Mouse (Mus musculus): ENCODE data around the gene Abhd14b. TPM values are rescaled to one million over a fixed set of nuclear protein-coding genes. Genes with fewer than 3 reads are reported as not detected.
A peak's percentile ranks its signal among the peaks of the same experiment; 100 is the strongest.
"Not testable (repeated sequence)": the region's sequence is repeated elsewhere in the genome, so short reads cannot be mapped to it uniquely, and the experiment has no call there.

The Abhd14b gene
- total RNA-seq, 2 experiments from 2014 or later = 11.6 to 12.2 TPM

DNA sequence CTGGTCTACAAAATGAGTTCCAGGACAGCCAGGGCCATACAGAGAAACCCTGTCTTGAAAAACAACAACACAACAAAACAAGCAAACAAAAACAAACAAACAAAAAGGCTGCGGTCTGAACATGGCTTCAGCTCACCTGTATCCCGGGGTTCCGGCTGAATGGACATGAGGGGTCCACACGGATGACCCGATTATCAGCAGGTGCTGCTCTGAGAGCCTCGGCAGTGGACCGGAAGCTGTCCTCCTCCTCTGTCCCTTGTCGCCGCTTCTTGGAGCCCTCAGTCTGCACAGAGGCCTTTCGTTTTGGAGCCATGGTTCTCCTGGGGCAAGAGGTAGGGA, 28.4 kb downstream of the Abhd14b start, which contains the start of gene Rrp9:
Rrp9 (plus strand) TSS at position 301 of the 339 bp plus-strand sequence.
- DNase-seq (ENCODE audit: low spot score in 2 of 2) = no peak

DNA sequence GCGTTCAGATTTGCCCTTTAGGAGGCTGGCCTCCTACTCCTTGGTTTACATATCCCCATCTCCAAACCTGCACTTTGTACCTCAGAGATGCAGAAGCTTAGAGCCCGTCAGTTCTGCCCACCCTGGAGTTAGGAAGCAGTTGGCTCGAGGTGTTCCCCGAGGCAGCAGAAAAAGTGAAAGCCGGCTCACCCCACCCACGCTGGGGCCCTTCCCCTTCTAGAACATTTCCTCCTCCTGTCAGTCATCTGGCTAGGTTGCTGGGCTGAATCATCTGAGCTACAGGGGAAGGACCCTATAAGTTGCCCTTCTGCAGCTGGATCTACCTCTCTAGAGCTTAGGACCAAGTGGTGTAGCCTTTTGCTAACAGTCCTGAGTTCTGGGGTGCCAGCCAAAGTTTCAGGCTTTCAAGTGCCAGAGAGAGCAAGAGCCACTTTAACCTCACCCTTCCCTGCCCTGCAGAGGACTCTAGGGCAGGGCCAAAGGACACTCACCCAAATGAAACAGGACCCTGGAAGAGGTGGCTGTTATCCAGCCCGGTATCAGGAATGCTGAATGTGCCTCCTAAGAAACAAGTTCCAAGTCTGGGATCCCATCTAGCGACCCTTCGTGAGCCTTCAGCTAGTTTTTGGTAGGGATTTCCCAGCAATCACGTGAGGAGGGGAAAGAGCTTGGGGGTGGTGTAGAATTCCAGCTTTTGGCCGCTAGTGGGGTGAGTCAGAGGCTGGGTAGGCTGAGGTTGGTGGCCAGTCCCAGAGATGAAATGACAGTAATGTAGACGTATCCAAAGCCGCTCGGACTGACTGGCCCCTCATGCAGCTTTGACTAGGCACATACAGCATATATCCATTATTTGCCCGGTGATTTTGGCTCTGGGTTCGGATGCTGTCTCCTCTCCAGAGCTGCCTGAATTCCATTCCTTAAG, 29.0 kb downstream of the Abhd14b start:
- peak in 1 of 2 experiments; percentile 28 for DNase-seq (ENCODE audit: low spot score in 2 of 2)

DNA sequence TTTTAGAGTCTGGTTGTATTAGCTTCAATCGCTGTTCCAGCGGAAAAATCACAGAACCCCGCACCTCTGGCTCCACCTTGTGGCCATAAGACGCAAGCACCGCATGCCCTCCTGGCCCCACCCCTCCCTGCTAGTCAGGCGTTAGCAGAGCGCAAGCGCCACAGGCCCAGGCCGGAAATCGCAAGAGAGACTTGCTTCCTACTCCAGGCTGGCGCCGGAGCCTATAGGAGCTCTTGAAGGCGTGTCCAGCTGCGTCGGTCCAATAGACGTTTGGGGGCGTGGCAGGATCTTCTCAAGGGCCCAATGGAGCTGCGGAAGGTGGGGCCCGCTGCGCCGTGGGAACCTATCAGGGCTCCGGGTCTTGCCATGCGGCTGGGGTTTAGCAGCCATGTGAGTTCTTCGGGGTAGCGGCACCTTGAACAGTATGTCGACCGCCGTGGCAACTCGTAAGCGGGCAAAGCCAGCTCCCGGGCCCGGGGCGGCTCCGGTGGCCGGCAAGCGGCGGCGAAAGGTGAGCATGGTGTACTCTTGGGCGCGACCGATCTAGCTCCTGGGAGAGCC, 29.7 kb downstream of the Abhd14b start, which contains the start of gene Parp3:
Parp3 (minus strand) TSS at position 26 of the 561 bp plus-strand sequence.
- DNase-seq (ENCODE audit: low spot score in 2 of 2) = peak; percentile 100

DNA sequence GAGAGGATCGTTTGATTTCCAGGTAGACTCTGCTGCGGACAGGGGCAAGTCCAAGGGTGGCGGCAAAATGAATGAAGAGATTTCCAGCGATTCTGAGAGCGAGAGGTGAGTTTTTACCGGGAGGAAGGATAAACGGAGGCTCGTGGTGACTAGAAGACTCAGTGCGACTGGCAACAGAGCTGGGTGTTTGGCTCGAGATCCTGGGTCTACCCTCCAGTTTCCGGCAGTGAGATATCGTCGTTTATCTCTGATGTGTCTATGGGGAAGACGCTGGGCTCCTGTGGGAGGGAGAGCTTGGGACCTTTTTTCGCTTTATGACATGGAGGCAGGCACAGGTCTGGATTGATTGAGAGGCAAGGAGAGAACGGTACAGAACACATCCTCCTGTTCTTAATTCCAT, 30.4 kb downstream of the Abhd14b start:
- no peak for DNase-seq (ENCODE audit: low spot score in 2 of 2)

DNA sequence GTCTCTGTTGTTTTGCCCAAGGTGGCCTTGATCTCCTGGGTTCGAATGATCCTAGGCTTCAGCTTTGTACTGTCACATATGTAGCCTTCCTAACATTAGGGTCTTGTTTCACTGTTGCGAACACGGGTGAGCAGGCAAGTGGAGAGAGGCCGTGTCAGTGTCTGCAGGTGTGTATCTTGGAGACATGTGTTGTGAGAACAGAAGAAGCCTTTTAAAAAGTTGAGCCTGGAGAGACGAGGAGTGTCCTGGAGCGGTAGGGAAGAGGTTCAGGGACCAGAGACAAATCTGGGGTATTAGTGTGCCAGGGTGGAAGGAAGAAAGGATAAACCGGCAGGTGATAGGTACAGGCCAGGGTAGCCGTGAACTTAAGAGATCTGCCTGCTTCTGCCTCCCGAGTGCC, 30.8 kb downstream of the Abhd14b start:
- peak in 1 of 2 experiments; percentile 0 for DNase-seq (ENCODE audit: low spot score in 2 of 2)

DNA sequence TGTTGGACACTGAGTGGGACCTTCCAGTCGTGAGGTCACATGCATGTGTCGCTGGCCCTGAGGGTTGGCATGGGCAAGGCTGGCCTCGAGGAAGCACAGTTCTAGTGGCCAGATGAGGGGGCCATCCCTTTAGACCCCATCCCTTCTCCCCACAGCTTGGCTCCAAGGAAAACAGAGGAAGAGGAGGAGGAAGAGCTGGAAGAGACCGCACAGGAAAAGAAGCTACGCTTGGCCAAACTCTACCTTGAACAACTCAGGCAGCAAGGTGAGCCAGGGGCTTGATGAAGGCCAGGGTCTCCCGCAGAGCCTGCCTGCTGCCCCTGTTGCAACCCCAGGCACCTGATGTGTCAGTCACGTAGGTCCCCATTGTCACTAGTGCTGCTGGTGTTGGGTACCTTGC, 33.3 kb downstream of the Abhd14b start:
- no peak for DNase-seq (ENCODE audit: low spot score in 2 of 2)

DNA sequence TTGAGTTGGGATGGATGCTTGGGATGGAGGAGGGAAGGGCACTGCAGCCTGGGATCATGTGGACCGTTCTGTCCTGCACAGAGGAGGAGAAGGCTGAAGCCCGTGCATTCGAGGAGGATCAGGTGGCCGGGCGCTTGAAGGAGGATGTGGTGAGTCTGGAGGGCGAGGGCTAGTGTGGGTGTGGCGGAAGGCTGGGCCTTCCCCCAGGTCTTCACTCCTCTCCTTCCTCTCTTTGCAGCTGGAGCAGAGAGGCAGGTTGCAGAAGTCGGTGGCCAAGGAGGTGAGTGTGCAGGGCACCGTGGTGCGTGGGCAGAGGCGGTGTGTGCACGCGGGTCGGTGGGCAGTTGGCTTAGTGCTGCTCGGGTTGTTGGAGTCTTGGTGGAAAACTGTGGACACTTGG, 33.8 kb downstream of the Abhd14b start:
- no peak for DNase-seq (ENCODE audit: low spot score in 2 of 2)

DNA sequence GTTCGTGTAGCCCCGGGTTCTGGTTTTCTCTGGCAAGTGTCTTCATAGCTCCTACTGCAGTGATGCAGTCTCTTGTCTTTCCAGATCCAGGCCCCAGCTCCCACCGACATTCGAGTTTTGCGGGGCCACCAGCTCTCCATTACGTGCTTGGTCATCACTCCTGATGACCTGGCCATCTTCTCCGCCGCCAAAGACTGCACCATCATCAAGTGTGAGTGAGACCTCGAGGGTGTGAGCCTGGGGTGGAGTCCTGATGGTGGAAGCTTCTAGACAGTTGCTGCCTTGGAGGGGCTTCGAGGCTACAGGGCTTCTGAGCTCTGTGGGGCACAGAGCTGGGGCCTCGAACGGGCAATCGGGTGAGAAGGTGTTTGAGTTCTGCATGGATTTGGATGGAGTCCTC, 34.4 kb downstream of the Abhd14b start:
- no peak for DNase-seq (ENCODE audit: low spot score in 2 of 2)

DNA sequence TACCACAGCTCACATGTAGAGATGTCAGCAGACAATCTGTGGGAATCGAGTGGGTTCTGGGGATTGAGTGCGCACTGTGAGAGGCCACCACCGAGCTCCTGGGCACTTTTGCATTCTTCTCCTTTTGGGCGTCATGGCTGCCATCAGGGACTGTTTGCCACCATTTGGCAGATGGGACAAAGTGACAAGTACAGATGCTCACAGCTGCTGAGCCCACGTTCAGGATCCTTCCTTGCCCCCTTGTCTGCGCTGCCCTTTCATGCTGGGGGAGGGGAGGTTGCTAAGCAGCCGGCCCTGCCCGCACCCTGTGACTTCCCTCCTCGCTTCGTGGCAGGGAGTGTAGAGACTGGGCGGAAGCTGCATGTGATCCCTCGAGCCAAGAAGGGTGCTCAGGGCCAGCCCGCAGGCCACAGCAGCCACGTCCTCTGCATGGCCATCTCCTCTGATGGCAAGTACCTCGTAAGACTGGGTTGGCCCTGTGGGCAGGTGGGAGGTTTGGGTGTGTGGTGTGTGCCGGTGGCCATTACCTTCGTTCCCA, 35.4 kb downstream of the Abhd14b start:
- no peak for DNase-seq (ENCODE audit: low spot score in 2 of 2)

DNA sequence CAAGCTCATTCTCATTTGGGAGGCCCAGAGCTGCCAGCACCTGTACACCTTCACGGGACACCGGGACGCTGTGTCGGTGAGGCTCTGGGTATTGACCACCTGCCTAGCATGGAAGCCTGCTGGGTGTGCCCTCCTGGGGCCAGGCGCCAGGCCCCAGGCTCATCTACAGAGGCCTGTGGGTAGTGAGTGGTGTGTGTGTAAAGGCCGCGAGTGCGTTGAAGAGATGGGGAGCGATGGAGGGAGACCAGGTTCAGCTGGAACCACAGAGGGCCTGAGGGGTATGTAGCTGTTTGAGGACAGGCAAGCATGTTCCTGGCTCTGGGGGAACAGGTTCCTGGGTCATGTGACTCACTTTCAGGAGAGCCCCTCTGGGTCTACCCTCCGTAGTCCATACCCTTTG, 35.9 kb downstream of the Abhd14b start:
- DNase-seq (ENCODE audit: low spot score in 2 of 2) = no peak

DNA sequence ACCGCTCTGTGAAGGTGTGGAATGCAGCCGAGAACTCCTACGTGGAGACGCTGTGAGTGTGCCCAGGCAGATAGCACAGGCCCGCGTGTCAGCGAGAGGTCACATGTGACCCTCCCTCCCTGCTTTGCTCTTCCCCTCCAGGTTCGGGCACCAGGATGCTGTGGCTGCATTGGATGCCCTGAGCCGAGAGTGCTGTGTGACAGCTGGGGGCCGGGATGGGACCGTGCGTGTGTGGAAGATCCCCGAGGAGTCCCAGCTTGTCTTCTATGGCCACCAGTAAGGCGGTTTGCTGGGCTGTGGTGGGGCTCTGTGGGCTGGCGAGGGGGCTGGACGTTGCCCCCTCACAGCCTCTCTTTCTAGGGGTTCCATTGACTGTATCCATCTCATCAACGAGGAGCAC, 36.3 kb downstream of the Abhd14b start:
- no peak for DNase-seq (ENCODE audit: low spot score in 2 of 2)

DNA sequence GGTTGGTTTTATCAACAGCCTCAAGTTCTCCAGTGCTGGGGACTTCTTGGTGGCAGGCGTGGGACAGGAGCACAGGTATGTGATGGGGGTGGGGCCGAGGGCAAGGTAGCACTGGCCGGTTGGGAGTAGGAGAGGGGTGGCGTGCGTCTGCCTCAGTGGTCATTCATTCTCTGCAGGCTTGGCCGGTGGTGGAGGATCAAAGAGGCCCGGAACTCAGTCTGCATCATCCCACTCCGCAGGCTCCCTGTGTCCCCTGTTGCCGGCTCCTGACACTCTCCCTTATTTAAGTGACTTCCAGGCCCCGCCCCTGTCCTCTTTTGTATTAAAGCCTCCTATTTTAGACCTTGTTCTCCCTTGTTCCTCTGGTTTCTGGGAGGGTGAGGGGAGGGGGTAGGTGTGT, 37.8 kb downstream of the Abhd14b start:
- no peak for DNase-seq (ENCODE audit: low spot score in 2 of 2)

DNA sequence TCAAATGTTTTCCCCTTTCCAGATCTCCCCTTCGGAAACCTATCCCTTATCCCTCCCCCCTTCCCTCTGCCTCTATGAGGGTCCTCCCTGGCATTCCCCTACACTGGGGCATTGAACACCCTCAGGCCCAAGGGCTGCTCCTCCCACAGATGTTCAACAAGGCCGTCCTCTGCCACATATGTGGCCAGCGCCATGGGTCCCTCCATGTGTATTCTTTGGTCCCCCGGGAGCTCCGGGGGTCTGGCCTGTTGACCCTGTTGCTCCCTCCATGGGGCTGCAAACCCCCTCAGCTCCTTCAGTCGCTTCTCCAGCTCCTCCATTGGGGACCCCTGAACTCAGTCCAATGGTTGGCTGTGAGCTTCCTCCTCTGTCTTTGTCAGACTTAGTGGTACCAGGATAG, 40.3 kb downstream of the Abhd14b start:
- not testable (repeated sequence) for DNase-seq (ENCODE audit: low spot score in 2 of 2)

DNA sequence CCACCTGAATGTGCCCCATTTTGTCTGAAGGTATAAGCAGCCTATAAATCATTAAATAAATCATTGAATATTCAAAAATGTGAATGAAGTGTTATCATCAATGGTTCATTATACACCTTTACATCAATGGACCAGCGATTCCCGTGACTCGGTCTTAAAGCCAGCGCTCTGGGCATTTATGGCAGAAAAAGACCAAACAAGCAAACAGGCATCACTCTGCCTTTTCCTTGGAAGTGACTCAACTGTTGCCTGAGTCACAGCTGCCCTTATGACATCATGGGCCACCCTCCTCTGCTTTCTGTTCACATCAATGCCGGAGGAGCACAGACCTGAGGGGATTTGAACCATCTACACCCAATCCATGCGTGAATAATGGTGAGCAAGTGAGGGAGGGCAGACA, 52.4 kb downstream of the Abhd14b start, which contains the start of gene Iqcf1:
Iqcf1 (plus strand) TSS at position 301 of the 400 bp plus-strand sequence.
- no peak for DNase-seq (ENCODE audit: low spot score in 2 of 2)

DNA sequence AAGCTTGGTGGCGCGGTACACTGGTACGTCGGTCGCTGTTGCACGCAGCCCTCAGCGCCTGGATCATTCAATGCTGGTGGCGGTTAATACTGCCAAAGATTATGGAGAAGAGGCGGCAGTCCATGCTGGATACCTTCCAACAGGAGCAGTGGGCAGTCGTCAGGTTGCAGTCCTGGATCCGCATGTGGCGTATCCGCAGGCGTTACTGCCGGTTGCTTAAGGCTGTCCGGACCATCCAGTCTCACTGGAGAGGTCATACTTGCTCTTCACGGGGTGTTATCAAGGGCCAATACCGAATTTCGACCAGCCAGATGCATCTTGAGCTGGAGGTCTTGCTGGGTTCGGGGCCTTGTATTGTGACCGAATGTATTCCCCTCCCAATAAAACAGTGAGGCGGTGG, 54.6 kb downstream of the Abhd14b start:
- no peak for DNase-seq (ENCODE audit: low spot score in 2 of 2)

Other genes starting within 250 kb of the Abhd14b start
- gene Ppm1m, start 247.7 kb upstream of the Abhd14b start, total RNA-seq (2021) = 10 to 100 TPM; 18.9 to 19.2 TPM
- gene Twf2, start 244.4 kb upstream of the Abhd14b start, total RNA-seq (2021) = 10 to 100 TPM; 58.4 to 60.6 TPM
- gene Tlr9, start 224.9 kb upstream of the Abhd14b start, total RNA-seq (2021) = 1 to 10 TPM; 1.0 to 1.5 TPM
- 100 to 1,000 TPM; 141 to 144 TPM for gene Alas1, start 198.8 kb upstream of the Abhd14b start, total RNA-seq (2021)
- 10 to 100 TPM; 12.5 to 15.4 TPM for gene Poc1a, start 166.4 kb upstream of the Abhd14b start, total RNA-seq (2021)
- gene Dusp7, start 78.8 kb upstream of the Abhd14b start, total RNA-seq (2021) = 10 to 100 TPM; 93.0 to 94.6 TPM
- gene Rpl29, start 18.0 kb upstream of the Abhd14b start, total RNA-seq (2021) = 100 to 1,000 TPM; 274 to 289 TPM
- gene Acy1, start 9.1 kb upstream of the Abhd14b start, total RNA-seq (2021) = 10 to 100 TPM; 14.3 to 16.8 TPM
- gene Abhd14a, start 219 bp downstream of the Abhd14b start, total RNA-seq (2021) = 10 to 100 TPM; 32.1 to 34.9 TPM
- 100 to 1,000 TPM; 186 to 198 TPM for gene Pcbp4, start 5.8 kb downstream of the Abhd14b start, total RNA-seq (2021)
- gene Gpr62, start 18.5 kb downstream of the Abhd14b start, total RNA-seq (2021) = 10 to 100 TPM; 12.4 to 12.7 TPM
- gene Rrp9, start 28.5 kb downstream of the Abhd14b start, total RNA-seq (2021) = 10 to 100 TPM; 28.5 to 29.2 TPM
- gene Parp3, start 29.5 kb downstream of the Abhd14b start, total RNA-seq (2021) = 1 to 10 TPM; 3.8 to 5.0 TPM
- gene Iqcf1, start 52.5 kb downstream of the Abhd14b start, total RNA-seq (2021) = not detected
- not detected for gene Iqcf5, start 67.1 kb downstream of the Abhd14b start, total RNA-seq (2021)
- gene Iqcf3, start 114.2 kb downstream of the Abhd14b start, total RNA-seq (2021) = not detected
- not detected for gene Iqcf4, start 123.5 kb downstream of the Abhd14b start, total RNA-seq (2021)
- gene Iqcf6, start 179.1 kb downstream of the Abhd14b start, total RNA-seq (2021) = not detected
- 10 to 100 TPM; 66.1 to 71.2 TPM for gene Grm2, start 208.6 kb downstream of the Abhd14b start, total RNA-seq (2021)
- 10 to 100 TPM; 91.9 to 97.1 TPM for gene Tex264, start 238.5 kb downstream of the Abhd14b start, total RNA-seq (2021)